Mouse (Mus musculus) forebrain, embryonic 16.5 days (tissue): ENCODE data around the gene Tubg1. TPM values are rescaled to one million over a fixed set of nuclear protein-coding genes. Genes with fewer than 3 reads are reported as not detected.

ENCODE experiments used
- ATAC-seq: fragments of 200-750 bp; cut with Nextera tagmentation; 2 replicates; pipeline ENCODE4 v1.8.0; 2017; ENCODE audit warnings: mild to moderate bottlenecking, moderate library complexity
- H3K27ac ChIP-seq: fragments of 300-500 bp; sonication (generic); 2 replicates; pipeline ENCODE4 v1.5.1; 2014; ENCODE audit warnings: low read length, control low read depth
- H3K27me3 ChIP-seq: fragments of 300-500 bp; sonication (generic); replicated peaks from 2 replicates; pipeline ENCODE4 v1.6.1; 2014; ENCODE audit warnings: low read length; ENCODE audit not compliant: control insufficient read depth, insufficient read depth
- H3K36me3 ChIP-seq: fragments of 300-500 bp; sonication (generic); 2 replicates; pipeline ENCODE4 v1.6.1; 2014; ENCODE audit not compliant: control insufficient read depth, insufficient read depth
- H3K4me1 ChIP-seq: fragments of 300-500 bp; sonication (generic); replicated peaks from 2 replicates; pipeline ENCODE4 v1.6.1; 2014; ENCODE audit warnings: low read length; ENCODE audit not compliant: control insufficient read depth, insufficient read depth
- H3K4me2 ChIP-seq: fragments of 300-500 bp; sonication (generic); 2 replicates; pipeline ENCODE4 v1.6.1; 2014; ENCODE audit warnings: mild to moderate bottlenecking, low read length, control low read depth
- H3K4me3 ChIP-seq: fragments of 300-500 bp; sonication (generic); replicated peaks from 2 replicates; pipeline ENCODE4 v1.5.1; 2014; ENCODE audit warnings: mild to moderate bottlenecking, low read length, control low read depth
- H3K9ac ChIP-seq: fragments of 300-500 bp; sonication (generic); replicated peaks from 2 replicates; pipeline ENCODE4 v1.6.1; 2014; ENCODE audit warnings: low read depth, low read length, control low read depth
- H3K9me3 ChIP-seq: fragments of 300-500 bp; sonication (generic); 2 replicates; pipeline ENCODE4 v1.6.1; 2016; ENCODE audit warnings: low read length; ENCODE audit not compliant: control insufficient read depth
- WGBS: fragments of 180-500 bp; shearing (Covaris S2); extraction: QIAGEN DNeasy Blood & Tissue Kit; methylation state at CpG from one replicate; pipeline ENCODE4 v1.1.7; 2014; 5-methylcytosine and 5-hydroxymethylcytosine counted together
- polyA plus RNA-seq: library from polyadenylated mRNA; unstranded; fragments of >200 nt; fragmentation: Nextera tagmentation; extraction: Ambion mirVana; gene quantifications from 2 replicates; pipeline ENCODE4 v1.2.1, GENCODE M21; 2015

The Tubg1 gene
- polyA plus RNA-seq, 1 experiment from 2014 or later, result 90.7 TPM

DNA sequence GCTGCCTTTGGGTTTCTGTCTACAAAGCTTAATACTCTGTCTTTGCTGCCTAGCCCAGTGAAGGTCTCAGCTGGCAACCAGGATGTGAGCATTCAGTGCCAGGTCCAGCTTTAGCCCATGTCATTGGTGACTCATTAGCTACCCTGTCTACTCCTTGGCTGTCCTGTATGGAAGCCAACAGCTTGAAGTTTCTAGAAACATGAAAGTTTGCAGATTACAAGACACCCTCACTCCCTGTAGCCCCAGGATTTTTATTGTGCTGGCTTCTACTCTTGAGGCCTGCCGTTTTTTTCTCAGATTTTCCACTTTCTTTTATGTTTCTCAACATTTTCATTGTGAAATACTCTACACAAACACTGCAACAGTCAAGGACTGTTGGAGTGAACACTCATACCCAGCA lies 29.8 kb upstream of the Tubg1 start:
- WGBS, result 85% methylated on average over 1 of the region's 1 CpGs
- Histone ChIP-seq H3K27ac (no peak overlapping the region), H3K4me3 (no peak overlapping the region), H3K4me1 (peaks cover 32% of the 10 kb centered on the region), H3K9ac (no peak overlapping the region), H3K36me3 (peaks cover 35% of the 10 kb centered on the region), H3K4me2 (no peak overlapping the region), H3K9me3 (no peaks in the 10 kb centered on the region), H3K27me3 (no peaks in the 10 kb centered on the region)
- no peak for ATAC-seq

DNA sequence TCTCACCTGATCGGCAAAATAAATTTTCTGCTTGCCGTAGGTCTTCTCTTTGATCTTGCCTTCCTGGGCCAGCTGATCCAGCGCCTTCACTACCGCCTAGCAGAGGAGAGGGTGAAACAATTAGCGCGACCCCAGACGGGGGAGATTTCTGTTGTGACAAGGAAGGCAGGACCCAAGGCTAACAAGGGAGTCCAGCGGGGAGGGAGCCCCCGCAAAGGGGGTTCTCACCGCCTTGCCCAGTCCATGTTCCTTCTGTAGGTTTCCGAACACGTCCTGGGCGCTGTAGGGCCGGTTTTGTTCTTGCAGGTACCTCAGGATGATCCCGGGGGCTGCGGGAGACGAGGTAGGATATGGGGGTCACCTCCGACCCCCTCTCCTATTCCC lies 24.8 kb upstream of the Tubg1 start:
- ATAC-seq, result peak; percentile 57; the same call in 1 of the 2 replicates
- Histone ChIP-seq H3K4me2 (peak overlapping the region; percentile 82), H3K9me3 (no peaks in the 10 kb centered on the region), H3K27ac (peak overlapping the region; percentile 56; the same call in 1 of the 2 replicates), H3K9ac (peak overlapping the region; percentile 73), H3K4me1 (peaks cover 11% of the 10 kb centered on the region), H3K4me3 (peak overlapping the region; percentile 71), H3K36me3 (peaks cover 56% of the 10 kb centered on the region), H3K27me3 (no peaks in the 10 kb centered on the region)
- WGBS, result 0% methylated on average over 18 of the region's 18 CpGs

DNA sequence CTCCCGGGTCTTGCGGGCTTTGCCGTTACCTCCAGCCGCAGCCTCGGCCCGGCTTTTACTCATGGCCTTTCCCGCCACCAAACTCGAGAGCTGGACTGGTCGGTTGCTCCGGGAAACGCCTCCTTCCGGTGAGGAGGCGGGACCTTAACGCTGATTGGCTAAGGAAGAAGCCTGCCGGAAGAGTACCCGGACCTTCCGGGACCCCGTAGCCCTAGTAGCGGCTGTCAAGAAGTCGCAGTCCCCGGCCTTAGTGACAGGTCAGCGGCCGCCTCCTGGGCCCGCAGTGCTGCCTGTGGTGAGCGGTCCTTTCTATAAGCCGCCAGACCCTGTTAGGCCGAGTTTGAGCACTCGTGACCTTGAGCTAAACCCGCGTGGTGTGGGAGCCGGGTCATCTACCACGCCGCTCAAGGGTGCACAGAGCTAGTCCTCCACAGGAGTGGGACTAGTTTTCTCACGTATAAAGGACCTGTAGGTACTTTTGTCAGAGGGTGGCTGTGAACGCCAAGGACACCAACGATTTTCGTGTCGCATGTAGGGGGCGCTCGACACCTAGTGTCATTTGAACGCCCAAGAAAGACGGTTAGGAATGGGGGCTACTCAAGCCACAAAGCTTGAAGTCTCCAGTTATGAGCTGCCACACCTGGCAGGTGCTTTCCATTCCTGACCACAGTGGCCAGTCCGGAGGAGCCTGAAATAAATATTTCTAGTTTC lies 24.3 kb upstream of the Tubg1 start, which contains the start of gene Psmc3ip:
Gene Psmc3ip, minus strand, starts transcription at position 123 of the 711 bp plus-strand sequence.
- Histone ChIP-seq H3K4me2 (peak within 1 kb of the TSS; percentile 82), H3K4me1 (peaks cover 11% of the 10 kb centered on the region), H3K9ac (peak within 1 kb of the TSS; percentile 73), H3K36me3 (peaks cover 54% of the 10 kb centered on the region), H3K4me3 (peak within 1 kb of the TSS; percentile 71), H3K27ac (peak within 1 kb of the TSS; percentile 83), H3K9me3 (no peaks in the 10 kb centered on the region), H3K27me3 (no peaks in the 10 kb centered on the region)
- under 1% methylated on average over 42 of the region's 43 CpGs for WGBS
- peak; percentile 98 for ATAC-seq

DNA sequence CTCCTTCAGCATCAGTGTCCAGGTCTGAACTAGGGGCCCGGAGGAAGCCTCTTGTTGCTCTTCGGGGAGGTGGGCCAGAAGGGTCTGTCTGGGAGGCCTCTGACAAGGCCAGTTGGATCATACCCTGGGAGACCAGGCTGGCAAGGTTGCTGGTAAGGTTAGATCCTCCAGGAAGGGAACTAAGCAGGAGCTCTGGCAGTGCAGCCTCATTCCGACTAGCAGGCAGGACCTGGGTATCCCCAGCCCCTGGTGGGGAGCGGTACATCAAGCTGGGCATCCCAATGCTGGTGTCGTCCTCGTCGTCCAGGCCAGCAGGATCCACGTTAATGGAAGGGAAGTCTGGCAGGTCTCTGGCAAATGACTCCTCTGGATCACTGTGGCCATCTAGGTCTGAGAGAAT lies 21.5 kb upstream of the Tubg1 start:
- H3K36me3 ChIP-seq, result peaks cover 34% of the 10 kb centered on the region
- 89% methylated on average over 8 of the region's 8 CpGs for WGBS
- ATAC-seq, result no peak

DNA sequence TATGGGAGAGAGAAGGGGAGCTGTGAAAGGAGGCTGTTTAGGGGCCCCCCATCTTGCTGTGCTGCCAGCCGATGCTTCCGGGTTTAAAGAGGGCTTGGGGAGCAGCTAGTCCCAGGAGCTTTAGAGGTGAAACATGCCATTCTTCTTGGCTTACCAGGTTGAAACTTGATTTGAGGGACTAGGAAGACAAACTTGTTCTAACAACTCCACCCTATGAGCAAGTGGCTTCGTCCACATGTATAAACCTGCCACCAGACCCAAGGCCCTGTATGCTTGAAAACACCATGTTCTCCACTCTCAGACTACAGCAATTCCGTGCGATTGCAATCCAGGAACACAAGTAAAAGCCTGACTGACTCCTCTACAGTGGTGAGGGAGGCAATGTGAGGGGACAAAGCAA lies 16.7 kb upstream of the Tubg1 start:
- Histone ChIP-seq H3K36me3 (peaks cover 30% of the 10 kb centered on the region), H3K4me1 (no peaks in the 10 kb centered on the region), H3K4me3 (no peak overlapping the region), H3K9me3 (no peaks in the 10 kb centered on the region), H3K27me3 (no peaks in the 10 kb centered on the region), H3K27ac (no peak overlapping the region), H3K9ac (no peak overlapping the region), H3K4me2 (no peak overlapping the region)
- 92% methylated on average over 5 of the region's 5 CpGs for WGBS
- ATAC-seq, result no peak

More for the DNA sequence above, 21.5 kb upstream of the Tubg1 start:
- Histone ChIP-seq H3K9ac (no peak overlapping the region), H3K4me1 (peaks cover 11% of the 10 kb centered on the region), H3K4me3 (no peak overlapping the region), H3K27ac (no peak overlapping the region), H3K4me2 (no peak overlapping the region), H3K9me3 (no peaks in the 10 kb centered on the region), H3K27me3 (no peaks in the 10 kb centered on the region)

DNA sequence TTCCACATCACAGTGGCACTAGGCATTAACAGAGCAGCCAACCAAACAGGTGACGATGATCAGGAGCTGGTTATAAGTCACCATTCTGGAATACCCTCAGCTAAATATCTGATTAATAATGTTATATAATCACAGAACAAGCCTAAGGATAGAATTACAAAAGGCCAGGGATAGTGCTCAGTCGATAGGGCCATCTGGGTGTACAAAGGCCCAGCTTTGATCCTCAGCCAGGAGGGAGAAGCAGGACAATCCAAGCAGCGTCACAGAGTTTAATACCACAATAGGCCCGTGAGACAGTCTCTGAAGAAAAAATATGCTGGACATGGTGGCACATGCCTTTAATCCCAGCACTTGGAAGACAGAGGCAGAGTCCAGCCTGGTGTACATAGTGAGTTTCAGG lies 10.4 kb upstream of the Tubg1 start:
- Histone ChIP-seq H3K4me3 (no peak overlapping the region), H3K9ac (no peak overlapping the region), H3K27ac (no peak overlapping the region), H3K36me3 (no peaks in the 10 kb centered on the region), H3K4me2 (no peak overlapping the region), H3K4me1 (no peaks in the 10 kb centered on the region), H3K9me3 (no peaks in the 10 kb centered on the region), H3K27me3 (no peaks in the 10 kb centered on the region)
- 59% methylated on average over 4 of the region's 4 CpGs for WGBS
- no peak for ATAC-seq

DNA sequence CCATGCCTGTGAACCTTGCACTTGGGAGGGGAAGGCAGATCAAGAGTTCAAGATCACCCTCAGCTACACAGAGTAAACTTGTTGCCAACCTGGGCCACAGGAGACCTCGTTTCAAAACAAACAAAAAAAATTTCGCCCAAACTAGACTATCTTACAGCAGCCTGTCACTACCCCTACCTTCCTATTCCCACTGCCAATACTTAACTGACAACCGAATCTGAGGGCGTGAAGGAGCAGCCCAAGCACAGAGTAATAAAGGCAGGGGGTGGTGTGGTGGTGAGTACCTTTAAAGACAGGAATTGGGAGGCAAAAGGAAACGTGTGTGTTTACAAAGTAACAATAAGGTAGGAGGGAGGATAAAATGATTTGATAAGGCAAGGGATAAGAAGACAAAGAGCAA lies 9.0 kb upstream of the Tubg1 start:
- no peak overlapping the region for H3K27ac ChIP-seq
- H3K4me2 ChIP-seq, result no peak overlapping the region
- H3K4me1 ChIP-seq, result peaks cover 6% of the 10 kb centered on the region
- no peaks in the 10 kb centered on the region for H3K27me3 ChIP-seq
- no peak overlapping the region for H3K9ac ChIP-seq
- no peak for ATAC-seq
- no peaks in the 10 kb centered on the region for H3K9me3 ChIP-seq
- 76% methylated on average over 5 of the region's 5 CpGs for WGBS
- H3K4me3 ChIP-seq, result no peak overlapping the region
- H3K36me3 ChIP-seq, result no peaks in the 10 kb centered on the region

DNA sequence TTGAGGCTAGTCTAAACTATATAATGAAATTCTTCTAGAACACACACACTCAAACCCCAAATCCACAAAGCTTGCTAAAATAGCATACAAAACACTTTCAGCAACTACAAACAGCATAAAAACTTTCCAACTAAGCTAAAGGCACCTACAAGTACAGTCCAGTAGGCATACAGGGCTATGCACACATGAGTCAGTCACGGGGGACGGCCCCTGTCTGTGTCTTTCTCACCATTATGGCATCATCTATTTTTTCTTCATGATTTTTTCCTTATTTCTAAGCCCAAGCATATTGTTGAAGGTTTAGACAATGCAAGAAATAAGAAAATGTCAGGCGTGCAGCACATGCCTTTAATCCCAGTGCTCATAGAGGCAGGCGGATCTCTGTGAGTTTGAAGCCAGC lies 8.6 kb upstream of the Tubg1 start:
- WGBS, result 91% methylated on average over 4 of the region's 4 CpGs
- Histone ChIP-seq H3K27me3 (no peaks in the 10 kb centered on the region), H3K4me3 (no peak overlapping the region), H3K4me2 (no peak overlapping the region), H3K27ac (no peak overlapping the region), H3K9me3 (no peaks in the 10 kb centered on the region), H3K9ac (no peak overlapping the region), H3K36me3 (no peaks in the 10 kb centered on the region), H3K4me1 (peaks cover 11% of the 10 kb centered on the region)
- no peak for ATAC-seq

DNA sequence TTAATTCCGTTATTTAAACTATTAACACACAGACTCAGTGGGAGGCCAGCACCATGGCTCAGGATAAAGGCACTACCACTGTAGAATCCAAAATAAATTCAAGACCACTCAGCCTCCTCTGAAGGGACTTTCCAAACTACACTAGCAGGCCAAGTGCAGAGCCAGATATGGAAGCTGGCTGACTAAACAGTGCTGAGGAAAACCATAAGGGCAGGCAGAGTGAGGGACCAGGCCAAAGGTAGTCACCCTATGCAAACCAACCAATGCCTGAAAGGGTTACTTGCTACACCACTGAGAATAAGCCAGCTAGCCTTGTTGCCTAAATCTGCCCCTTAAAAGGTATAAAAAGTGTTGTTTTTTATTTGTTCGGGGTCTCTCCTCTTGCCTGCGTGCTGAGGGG lies 7.6 kb upstream of the Tubg1 start:
- no peaks in the 10 kb centered on the region for H3K27me3 ChIP-seq
- H3K27ac ChIP-seq, result no peak overlapping the region
- H3K9me3 ChIP-seq, result no peaks in the 10 kb centered on the region
- no peak overlapping the region for H3K4me3 ChIP-seq
- H3K4me1 ChIP-seq, result peaks cover 16% of the 10 kb centered on the region
- H3K36me3 ChIP-seq, result peaks cover 2% of the 10 kb centered on the region; the same call in 1 of the 2 replicates
- no peak overlapping the region for H3K9ac ChIP-seq
- no peak overlapping the region for H3K4me2 ChIP-seq
- no peak for ATAC-seq
- 87% methylated on average over 3 of the region's 3 CpGs for WGBS
